Mouse (Mus musculus) fat pad, adult 2 months (tissue): ENCODE measurements at regions not wholly inside any gene's neighbourhood (a gene's known extent, or its start where the extent isn't known, plus 50 kb on each side); places are given as distances from the start of the nearest gene placed in this dataset.

Experiments
- DNase-seq: peaks from one replicate; pipeline ENCODE4 v3.0.0-alpha.2; 2011; ENCODE audit warnings: low read depth, low spot score; ENCODE audit errors: extremely low read depth

DNA sequence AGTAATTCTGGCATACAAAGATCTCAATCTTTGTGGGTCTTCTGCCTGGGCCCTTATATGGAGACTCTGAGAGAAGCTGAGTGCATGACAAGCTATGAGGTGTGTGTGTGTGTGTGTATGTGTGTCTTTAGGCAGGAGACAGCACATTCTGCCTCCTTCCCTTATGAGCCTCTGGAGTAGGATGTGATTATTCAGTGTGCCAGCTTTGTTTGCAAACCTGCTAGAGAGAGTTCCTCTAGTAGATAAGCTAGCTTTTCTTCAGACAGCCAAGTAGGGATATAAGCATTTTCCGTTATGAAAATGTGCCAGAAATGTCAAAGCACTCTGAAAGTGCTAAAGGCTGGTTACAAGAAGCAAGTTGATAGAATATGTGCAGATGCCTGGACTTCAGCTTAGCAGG, 270.9 kb upstream of the Mmadhc start:
- no peak for DNase-seq

DNA sequence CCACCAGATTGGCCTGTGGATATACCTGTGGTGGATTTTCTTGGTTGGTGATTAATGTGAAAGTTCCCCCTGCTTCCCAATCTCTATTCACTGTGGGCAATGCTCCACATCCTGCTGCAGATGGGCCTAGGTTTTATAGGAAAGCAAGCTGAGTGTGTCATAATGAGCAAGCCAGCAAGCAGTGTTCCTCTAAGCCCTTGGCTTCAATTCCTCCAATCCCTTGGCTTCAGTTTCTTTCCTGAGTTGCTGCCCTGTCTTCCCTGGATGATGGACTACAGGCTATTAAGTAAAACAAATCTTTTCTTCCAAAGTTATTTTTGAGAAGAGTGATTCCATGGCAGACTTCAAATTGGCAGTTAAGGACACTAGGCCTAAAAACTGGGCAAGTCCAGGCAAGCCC, 257.4 kb upstream of the Mmadhc start:
- peak; percentile 86 for DNase-seq

GRCm38 (mm10) chr2:50552437-50552836, 255.8 kb upstream of the Mmadhc start:
- DNase-seq, result no peak

- no peak for DNase-seq
These were observed 253.3 kb upstream of the Mmadhc start for GRCm38 (mm10) chr2:50549871-50550270.

- peak; percentile 94 for DNase-seq
These were observed 243.3 kb upstream of the Mmadhc start for GRCm38 (mm10) chr2:50539741-50540441.

DNA sequence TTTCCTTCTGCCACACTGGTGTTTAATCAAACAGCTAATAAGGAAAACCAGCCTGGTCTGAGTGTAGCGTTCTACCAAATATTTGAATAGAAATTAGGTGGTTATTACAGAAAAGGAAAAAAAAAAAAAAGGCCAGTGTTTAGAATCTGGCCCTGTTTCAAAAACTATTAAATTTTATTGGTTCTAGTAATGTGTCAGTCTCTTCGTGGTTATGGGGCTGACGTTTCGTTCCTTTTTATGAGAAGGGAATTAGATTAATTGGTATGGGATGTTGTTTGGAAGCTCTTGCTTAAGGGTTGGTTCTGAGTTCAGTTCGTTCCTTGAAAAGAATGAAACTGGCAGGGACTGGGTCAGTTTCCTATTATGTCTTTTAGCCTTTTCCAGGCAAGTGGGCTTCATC, 241.5 kb upstream of the Mmadhc start:
- DNase-seq, result peak; percentile 45

DNA sequence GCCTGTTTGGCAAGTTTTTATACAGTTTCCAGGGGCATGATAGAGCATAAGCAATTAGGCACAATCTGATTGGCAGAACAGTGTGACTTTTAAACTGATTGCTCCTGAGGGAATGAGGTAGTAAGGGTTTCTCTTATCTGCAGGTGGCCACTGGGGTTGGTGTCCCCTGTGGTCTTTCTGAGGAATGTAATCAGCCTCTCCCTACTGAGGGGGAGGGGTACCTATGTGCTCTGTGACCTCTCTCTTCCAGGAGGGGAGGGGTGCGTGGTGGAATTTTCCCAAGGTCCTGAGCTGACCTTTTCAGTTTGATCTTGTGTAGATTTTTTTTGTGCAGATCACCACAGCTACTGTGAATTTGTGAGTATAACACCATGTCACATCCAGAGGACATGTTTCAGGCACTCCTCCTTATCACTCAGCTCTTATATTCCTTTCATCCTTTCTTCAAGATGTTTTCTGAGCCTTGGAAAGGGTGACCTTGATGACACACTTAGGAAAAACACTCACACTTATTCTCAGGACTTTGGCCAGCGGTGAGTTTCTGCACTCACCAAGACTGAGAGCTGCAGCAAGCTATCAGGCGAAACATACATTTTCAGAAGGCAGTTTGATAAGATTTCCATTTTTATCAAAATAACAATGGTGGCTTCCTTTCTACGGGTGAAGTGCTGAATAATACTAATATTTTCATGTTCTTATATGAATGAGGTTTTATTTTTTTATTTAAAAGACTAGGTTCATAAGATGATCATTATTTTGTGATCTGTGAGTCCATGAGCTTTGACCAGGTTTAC, 238.7 kb upstream of the Mmadhc start:
- DNase-seq, result no peak

GRCm38 (mm10) chr2:50533702-50534101, 237.1 kb upstream of the Mmadhc start:
- DNase-seq, result no peak

DNA sequence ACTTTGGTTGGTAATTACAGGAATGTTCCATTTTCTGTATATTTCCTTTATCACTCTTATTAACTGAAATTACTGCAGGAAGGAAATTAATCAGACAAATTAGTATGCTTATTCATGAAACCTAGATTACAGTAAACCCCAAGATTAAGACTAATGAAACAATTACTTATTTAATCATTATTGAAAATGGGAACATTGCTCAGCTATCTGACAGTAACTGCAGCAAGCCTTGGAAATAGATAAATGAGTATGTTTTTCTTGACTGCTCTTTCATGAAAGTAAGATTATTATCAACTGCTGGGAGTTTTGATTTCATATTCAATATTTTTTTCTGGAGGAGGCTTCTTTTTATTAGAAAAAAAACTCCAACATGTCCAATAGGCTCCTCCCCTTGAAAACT, 230.8 kb upstream of the Mmadhc start:
- DNase-seq, result no peak

GRCm38 (mm10) chr2:50524838-50525615, 228.4 kb upstream of the Mmadhc start:
- DNase-seq, result no peak

GRCm38 (mm10) chr2:50520169-50520568, 223.6 kb upstream of the Mmadhc start:
- DNase-seq, result no peak

DNA sequence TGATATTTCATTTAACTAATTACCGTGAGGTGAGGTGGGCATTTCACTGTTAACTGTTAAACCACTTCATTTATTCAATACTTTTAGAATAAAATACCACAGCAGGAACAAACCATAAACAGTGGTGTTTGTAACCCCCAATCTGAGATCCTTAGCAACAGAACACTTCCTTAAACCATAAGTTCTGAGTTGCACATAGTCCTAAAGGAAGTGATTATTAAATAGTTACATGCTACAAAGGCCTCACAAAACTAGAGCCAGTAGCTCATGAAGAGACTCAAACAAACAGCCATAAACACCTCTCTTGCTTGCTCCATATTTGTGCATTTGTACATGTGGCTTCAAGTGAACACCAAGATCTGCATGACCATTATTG, 222.5 kb upstream of the Mmadhc start:
- DNase-seq, result no peak

GRCm38 (mm10) chr2:50518371-50519128, 221.9 kb upstream of the Mmadhc start:
- no peak for DNase-seq

DNA sequence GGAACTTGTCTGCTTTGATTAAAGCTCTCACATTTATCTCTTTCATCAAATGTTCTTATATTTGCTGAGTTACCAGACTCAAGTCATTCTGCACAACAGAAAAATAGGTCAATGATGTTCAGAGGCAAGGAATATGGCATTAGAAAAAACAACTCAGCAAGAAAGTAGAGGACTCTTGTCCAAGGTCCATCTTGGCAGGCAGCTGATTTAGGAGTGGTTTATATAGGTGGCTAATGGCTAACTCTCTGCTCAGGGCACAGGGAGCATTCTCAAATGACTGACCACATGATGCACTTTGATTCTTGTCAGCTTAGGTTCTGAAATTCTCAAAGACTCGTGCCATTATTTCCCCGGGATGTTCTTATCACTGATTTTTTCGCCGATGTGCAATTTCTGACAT, 216.7 kb upstream of the Mmadhc start:
- DNase-seq, result no peak

GRCm38 (mm10) chr2:50498713-50499112, 202.1 kb upstream of the Mmadhc start:
- DNase-seq, result no peak

DNA sequence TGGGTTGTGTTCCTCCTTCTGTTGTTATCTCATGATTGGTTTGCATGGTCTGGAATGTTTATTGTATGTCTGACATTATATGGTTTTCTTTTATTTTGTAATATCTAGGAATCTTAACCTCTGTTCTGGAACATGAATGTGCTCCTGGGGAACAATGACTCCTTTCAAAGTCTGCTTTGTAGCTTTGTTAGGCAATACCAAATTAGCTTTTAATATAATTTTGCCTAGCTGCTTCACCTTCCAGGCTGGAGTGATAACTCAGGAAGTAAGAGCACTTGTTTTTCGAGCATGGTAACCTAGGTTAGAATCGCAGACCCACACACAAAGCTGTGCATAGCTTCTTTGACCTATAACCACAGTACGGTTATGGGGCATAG, 199.4 kb upstream of the Mmadhc start:
- DNase-seq, result peak; percentile 52

DNA sequence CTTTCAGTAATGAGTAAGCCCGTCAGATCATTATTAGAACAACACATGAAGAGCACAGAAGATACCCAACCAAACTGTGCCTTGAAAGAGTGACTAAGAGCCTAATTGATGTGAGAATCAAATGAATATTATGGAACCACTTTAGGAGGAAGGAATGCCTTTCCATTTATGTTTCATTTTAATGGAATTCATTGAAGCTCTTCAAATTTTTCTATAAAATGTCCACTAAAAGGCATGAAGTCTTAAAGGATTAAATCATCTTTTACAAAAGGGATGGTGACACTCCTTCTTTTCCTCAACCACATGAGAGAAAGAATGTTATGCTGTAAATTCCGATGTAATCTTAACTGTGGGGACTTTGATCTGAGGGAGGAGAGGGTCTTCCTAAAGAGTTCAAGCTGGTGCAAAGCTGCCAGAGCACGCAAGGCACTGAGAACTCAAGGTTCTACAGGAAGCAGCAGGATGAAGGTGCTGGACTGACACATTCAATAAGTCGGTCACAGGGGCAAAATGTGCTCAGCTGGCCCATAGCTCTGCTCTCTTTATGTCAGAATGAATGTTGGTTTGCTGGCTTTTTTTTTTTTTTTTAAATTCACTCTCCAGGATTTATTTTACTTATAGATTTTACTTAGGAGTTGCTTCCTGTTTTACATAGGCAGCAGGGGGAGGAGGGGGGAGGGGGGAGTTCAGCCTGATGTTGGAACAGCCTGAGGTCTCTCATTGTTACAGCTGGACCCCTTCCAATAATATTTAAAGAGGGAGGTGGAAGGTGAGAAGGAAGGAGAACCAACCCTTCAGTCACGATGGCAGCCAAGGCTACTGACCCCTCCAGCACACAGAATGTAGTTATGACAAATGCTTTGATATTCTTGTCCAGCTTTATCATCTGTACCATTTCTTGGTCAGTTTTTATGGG, 198.8 kb upstream of the Mmadhc start:
- peak; percentile 28 for DNase-seq

DNA sequence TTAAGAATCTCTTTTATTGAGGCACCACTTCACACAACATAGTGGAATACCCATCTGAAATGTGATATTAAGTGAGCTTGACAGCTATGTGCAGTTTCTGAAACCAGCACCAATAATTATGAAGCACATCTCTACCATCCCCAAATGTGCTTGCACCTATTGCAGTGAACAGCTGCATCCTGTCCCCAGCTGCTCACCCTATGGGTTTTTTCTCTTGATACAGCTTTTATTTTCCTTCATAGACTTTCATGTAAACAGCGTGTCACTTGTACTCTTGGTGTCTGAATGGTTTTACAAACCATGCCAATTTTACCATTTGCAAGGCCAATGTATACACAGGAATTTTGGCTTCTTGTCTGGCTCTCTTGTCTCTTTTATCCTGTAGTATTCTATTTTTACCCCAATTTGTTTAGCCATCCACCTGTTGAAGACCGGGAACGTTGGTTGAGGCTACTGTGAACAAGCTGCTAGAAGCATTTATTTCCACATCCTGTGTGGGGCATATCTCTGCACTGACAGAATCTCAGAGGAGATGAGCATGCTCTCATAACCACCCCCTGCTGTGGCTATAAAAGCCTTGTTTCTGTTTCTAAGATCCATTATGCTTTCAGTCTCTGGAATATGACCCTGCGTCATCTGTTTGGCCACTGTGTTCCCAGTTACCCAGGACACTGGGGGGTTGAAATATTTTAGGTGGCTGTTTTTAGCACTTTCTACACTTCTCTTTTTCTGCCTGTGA, 197.2 kb upstream of the Mmadhc start:
- no peak for DNase-seq

DNA sequence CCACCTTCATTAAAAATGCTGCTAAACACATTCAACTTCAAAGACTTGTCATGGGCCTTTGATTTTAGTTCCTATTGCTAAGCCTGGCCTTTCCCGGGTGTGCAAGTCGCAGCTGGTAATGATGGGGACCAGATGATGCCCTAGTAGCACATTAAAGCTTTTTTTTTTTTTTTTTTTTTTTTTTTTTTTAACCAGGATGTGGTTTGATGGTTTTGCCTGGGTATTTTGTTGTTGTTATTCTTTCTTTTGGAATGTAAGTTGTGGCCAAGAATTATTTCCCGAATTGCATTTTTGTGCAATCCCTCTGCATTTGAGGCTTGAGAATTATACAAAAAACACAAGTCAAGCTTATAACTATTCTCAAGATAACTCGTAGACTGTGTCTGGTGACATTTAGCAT, 167.2 kb upstream of the Mmadhc start:
- no peak for DNase-seq
